Mouse (Mus musculus) urinary bladder, postnatal 14 days (tissue): ENCODE results near the gene Klhdc3.

ENCODE experiments used
- DNase-seq: peaks from one replicate; pipeline ENCODE4 v3.0.0; 2021; ENCODE audit warnings: low spot score

Klhdc3 gene

DNA sequence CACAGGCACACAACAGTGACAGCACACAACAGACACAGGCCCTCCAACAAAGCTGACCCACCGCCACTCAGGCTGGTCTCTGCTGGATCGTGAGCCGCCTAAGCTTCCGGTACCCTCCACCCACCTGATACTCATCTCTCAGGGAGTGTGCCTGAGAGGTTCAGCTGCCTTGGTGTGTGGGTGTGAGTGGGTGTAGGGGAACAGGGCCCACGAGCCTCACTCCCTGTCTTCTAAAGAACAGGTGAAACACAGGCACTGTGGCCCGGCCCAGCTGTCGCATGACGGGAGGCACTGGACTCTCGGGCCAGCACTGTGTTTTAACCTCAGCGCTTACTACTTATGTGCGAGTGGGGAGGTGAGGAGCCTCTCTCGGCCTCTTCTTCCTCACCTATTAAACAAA, 21.4 kb upstream of the Klhdc3 start:
- DNase-seq = no peak

DNA sequence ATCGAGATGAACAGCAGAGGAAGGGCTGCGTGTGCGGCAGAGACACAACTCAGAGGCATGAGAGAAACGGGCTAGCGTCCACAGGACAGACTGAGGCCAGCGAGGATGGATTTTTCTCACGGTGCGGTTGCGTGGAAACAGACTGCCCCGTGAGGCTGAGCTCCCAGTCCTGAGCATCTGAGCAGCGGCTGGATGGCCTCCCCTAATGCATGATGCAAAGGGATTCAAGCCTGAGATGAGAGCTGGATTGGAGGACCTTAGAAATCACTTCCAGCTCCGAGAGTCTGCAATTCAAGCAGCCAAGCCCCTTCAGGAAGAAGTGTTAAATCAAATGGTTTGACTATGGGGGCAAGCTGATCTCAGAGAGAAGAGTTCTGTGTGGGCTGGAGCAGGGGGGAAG, 20.8 kb upstream of the Klhdc3 start:
- no peak for DNase-seq

DNA sequence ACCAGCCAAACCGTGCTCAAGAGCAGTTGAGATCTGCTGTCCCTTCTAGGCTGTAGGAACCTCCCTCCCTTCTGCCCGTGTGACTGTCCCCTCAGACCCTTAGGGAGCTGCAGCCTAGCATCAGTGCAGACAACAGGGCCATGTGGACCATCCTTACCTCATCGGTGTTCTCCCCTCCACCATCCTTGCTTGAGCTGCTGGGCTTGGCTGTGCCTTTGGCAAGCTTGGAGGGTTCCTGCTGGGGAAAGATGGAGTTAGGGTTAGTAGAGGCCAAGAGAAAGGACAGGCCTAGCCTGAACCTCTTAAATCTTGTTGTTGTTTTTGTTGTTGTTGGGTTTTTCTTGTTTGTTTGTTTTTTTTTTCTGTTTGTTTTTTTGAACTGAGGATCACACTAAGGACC, 19.2 kb upstream of the Klhdc3 start:
- DNase-seq = no peak

DNA sequence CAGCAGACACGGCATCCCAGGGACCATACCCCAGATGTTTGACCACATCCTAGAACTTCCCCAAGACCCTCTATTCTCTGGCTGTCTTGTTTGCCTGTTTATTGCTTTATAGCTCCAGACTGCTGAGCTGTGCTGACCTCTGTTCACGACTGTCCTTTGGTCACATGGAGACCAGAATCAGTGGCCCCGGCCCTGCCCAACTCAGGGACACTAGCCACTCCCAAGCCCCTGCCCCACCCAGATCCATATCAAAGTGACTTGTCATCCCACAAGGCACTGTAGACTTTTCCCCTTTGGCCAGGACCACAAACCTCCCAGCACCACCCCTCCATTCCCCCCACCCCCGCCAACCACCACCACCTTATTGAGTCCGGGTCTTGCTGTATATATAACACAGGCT, 18.5 kb upstream of the Klhdc3 start:
- no peak for DNase-seq

DNA sequence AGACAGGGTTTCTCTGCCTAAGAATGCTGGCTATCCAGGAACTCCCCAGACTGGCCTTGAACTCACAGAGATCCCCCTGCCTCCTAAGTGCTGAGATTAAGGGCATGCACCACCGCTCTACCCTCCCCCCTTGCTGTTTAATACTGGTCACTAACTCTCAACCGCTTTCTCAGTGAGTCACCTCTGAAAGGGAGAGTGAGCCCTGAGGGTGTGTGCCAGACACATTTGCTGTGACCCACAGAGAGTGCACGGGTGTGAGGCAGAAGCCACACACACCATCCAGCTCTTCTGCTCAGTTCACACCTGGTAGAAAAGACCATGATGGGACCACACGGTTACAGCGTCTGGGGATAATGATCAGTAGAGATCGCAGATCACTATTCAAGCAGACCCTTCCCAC, 17.8 kb upstream of the Klhdc3 start:
- DNase-seq = no peak

DNA sequence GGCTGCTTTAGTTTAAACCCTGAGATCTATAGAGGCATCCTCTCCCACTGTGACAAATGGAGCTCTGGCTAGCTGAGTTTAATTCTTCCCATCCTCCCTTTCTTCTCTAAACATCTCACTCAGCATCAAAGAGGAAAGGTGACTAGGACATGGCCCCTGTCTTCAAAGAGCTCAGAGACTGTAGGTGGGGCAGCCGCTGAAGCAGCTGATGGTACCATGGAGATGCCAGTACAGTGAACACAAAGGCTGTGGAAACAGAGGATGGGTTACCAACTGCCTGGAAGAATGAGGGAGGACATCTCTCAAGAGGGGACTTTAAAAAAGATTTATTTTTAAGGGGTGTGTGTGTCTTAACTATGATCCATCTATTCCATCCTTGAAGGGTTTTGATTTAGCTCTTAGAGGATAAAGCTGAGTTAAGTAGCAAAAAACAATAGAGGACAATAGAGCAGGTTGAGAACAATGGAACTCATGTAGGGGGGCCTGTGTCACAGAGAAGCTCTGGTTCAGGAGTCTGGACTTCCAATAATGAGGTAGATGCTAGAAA, 13.9 kb upstream of the Klhdc3 start:
- no peak for DNase-seq

DNA sequence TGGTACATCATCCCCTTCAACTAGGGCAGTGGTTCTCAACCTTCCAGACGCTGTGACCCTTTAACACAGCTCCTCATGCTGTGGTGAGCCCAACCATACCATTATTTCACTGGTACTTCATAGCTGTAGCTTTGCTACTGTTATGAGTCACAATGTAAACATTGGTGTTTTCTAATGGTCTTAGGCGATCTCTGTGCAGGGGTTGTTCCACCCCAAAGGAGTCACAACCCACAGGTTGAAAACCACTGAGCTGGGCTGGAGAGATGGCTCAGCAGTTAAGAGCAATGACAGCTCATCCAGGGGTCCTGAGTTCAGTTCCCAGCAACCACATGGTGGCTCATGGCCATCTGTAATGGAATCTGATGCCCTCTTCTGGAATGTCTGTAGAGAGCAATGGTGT, 10.7 kb upstream of the Klhdc3 start:
- no peak for DNase-seq

DNA sequence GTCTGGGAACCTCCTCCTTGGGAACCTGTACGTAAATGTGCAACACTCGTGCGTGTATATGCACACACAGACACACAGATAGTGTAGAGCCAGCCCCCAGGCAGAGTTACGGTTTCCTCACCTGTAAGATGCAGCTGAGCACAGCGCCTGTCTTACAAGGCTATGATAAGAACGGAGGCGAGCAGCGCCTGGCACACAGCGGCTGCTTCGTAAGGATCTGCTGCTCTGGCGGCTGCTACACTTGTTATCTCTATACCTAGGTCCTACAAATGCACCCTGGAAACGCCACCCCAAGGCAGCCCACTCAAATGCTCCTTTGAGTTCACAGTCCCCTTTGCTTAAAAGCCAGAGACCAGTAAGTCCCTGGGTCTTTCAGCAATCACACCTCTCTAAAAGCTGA, 10.0 kb upstream of the Klhdc3 start:
- DNase-seq = no peak

DNA sequence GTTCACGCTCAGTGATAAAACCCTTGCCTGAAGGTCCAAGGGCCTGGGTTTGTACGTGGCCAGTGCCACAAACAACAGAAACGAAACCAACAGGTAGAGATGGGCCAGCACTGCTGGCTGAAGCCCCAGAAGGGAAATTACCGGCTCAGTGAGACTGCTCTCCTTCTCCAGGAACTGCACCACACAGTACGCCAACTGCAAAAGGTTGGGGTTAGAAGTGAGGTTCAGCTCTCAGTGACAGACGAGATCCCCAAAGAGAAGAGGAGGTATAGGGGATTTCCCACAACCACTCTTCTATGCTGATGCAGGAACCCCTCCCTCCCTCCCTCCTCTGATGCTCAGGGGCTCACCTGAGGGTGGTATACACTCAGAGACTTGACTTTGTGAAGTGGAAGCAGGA, 5.2 kb upstream of the Klhdc3 start:
- no peak for DNase-seq

DNA sequence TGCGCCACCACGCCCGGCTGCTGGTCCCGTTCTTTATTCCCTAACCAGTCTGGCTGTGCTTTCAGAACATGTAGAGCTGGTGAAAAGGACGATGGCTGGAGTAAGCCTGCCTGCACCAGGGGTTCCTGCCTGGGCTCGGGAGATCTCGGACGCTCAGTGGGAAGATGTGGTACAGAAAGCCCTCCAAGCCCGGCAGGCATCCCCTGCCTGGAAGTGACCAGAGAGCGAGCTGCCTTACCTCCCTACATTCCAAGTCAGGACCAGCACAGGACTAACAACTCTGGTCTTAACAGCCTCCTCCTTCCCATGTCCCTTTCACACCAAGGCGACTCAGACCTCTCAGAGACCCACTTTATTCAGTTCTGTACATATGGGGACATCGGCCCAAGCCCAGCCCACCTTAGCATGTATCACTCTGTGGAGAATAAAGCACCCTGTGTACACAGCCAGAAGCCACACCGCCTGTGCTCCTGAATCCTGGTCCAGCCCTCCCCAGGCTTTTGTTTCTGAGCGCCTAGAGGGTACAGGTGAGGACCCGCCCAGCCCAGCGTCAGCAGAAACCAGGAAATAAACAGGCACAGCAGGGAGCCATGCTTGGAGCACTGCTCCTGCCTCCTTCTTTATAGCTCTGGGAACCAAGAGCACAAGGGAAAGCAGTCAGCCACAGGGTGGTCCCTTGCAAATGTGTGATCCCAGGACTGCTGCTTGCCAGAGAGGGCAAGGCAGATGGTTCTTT, 2.1 kb upstream of the Klhdc3 start:
- DNase-seq = no peak

DNA sequence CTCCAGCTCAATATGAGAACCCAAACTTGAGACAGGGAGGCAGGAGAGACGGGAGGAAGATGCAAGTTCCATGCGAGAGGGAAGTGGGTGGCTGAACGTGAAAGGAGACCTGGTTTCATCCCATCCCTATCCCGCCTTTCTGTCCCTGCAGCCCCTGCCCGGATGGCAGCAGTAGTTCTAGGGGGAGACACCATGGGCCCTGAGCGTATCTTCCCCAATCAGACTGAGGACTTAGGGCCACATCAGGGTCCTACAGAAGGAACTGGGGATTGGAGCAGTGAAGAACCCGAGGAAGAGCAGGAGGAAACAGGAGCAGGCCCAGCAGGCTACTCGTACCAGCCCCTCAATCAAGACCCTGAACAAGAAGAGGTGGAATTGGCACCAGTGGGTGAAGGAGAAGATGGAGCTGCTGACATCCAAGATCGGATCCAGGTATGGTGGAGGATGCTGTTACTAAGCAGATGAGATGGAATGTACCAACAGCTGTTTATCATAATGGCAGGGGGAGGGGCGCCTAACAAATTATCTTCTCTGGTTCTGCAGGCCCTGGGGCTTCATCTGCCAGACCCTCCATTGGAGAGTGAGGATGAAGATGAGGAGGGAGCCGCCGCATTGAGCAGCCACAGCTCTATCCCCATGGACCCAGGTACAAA, 878 bp upstream of the Klhdc3 start:
- DNase-seq = no peak

DNA sequence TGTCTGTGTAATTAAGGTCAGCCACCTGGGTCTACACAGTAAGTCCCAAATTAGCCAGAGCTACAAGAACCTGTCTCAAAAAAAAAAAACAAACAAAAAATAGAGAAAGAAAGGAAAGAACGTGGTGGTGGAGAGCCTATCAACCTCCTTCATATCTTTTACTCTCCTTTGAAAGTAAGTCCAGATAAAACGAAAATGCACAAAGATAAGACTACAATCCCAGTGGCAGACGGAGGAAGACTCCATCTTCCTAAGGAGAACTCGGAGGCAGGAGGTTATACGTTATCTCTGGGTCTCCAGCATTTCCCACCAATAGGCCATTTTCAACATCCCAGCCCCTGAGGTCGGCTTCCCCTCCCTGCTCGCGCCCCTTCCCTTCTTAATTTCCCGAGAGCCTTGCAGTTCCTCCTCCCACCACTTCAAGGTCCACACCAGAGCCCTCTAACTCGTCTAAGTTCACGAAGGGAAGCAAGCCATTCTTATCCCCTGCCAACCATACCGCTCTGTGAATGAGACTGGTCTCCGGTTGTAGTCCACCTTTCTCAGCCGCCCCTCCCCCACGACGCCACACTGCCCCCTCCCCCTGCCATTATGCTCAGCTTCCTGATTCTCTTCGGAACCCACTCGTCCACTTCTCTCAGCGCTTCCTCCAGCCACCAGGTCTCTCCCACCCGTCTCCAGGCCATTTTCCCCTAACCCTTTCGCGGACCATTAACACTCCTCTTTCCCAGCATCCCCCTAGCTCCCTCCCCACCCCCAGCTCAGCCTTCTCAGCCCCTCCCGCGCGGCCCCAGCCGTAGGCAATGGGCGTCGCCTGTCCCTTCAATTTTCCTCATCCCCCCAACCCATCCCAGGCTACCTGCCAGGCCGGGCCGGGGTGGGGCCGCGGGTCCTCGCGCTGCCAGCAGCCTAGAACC, 613 bp downstream of the Klhdc3 start:
- peak; percentile 50 for DNase-seq

DNA sequence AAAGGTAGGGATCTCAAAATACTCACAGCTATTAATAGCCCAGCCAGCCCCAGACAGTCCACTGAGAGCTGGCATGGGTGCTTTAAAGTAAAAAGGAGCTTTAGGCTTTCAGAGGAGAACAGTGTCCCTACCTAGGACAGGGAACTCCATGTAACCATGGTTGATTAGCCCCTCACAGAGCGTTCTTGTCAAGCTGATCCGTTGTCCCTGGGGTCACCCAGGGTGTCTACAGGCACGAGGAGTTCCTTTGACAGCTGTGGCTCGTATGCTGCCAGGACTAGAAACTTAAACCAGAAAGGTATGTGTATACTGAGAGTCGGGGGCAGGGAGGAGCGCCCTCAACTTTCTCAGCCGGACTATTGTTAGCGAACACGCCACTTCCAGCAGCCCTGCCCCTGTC, 1.8 kb downstream of the Klhdc3 start:
- no peak for DNase-seq

DNA sequence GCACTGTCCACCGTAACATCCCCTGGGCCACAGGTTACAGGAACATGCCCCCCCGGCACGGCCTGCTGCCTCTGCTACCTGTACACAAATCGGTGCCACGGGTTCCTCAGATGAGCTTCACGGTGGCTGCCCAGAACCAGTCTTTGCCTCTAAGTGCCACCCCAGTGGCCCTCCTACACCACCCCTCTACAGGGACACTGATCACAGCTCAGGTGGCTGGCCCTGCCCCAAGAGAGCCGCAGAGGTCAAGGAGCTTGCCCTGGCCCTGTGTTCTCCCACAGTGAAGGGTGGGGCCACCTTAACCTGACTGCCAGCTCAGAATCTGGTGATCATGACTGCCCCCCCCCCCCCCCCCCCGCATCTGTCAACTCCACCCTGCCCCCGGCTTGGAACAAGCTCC, 2.3 kb downstream of the Klhdc3 start, which contains the start of gene Mea1:
Mea1 (plus strand) TSS at position 378 of the 400 bp plus-strand sequence.
- DNase-seq = no peak

DNA sequence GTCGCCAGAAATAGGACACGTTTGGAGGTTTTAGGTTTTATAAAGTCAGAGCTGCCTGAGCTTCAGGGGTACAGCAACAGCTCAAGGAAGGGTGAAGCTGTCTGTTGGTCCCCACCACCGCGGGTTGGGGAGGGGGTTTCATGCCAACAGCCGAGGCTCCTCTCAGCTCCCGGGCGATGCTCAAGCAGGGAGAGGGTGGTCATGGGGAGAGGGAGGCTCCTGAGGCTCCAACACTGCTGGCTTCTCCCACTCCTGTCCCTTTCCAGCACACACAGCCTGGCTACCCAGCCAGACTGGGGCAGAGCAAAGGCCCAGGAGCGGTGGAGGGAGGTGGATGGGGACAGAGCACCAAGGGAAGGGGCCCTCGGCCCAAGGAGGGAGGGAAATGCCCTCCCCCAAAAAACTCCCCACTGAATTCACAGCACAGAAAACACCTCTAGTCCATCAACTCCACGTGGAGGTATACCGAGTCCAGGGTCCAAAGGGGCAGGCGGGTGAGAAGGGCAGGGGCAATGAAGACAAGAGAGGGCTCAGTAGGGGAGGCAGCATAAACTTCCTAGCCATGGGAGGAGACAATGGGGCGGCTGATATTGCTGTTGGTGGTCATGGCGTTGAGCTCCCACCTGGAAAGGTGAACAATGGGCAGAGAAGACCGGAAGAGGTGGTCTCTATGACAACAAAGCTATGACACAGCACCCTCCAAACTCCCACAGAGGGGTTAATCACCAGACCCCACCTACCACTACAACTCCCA, 6.0 kb downstream of the Klhdc3 start:
- DNase-seq = no peak

DNA sequence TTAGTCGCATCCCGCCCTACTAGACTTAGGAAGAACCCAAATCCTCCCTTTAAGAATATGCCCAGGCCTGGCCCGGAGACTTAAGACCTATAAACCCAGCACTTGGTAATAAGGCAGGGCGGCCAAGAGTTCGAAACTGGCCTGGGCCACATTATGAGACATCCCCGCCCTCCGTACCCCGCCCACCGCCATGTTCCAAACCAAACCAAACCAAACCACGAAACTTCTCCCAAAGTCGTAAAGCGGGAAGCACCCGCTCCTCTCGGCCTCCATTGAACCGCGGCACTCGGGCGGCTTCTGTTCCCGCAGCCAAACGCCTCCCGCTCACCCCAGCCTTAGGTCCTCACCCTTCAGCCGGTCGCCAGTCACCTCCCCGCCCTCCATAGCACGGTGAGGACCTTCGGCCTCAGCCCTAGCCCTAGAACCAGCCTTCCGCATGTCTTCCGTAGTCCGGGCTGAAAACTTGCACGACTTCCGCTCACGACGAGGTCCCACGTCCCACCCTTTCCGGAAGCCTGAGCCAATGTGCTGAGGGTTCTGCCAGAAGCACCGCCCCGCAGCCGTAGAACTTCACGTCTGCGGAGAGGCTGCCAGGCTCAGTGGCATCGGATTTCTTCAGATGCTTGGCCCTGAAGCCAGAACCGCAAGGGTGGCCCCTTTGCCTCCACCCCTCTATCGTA, 6.7 kb downstream of the Klhdc3 start, which contains the start of gene Rrp36:
Rrp36 (minus strand) TSS at position 503 of the 680 bp plus-strand sequence.
- peak; percentile 92 for DNase-seq

DNA sequence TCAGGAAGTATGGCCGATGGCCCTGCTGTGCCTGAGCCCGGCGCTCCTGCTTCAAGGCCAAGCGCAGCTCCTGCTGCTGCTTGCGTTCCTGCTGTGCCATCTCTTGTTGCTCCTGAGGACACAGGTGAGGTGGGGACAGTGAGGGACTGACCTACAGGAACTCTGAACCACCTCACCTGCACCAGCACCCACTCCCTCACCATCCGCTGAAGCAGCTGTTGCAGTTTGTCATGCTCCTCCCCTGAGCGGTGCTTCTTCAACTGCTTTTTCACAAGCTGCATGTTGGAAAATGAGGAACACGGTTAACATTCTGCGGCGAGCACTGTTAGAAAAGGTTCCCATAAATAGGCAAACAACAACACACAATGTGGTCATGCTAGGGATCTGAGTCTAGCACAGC, 10.8 kb downstream of the Klhdc3 start:
- no peak for DNase-seq

DNA sequence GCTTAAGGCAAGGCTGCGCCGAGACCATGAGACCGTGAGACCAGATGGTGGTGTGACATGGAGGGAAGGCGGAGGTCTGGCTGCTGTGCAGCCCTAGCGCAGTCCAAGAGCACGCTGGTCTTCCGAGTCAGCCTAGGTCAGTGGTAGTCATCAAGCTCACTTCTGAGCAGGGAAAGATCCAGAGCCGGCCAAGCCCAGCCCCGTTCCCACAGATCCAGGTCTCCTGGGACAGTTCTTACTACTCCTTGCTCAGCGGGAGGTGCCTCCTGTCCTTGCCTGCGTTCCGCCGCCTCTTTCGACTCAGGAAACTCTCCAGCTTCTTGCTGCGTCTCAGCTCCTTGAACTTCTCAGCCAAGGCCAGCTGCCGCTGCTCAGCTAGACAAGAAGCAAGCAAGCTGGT, 13.0 kb downstream of the Klhdc3 start:
- DNase-seq = no peak

DNA sequence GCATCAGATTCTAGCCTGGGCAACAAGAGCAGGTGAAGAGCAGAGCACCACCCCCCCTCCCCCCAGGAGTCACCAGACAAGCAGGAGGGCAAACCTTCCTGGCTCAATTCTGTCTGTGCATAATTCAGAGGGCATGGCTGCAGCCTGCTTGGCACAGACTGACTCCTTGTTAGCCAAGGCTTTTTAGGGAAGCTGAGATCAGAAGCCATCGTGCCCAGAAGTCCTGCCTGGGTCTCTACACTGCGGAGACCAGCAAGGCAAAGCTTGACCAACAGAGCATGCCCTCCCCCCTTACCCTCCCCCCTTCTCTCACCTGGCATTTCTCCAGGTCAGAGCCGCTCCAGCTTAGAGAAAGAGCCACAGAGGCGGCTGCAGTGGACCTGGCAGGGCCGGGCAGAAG, 18.0 kb downstream of the Klhdc3 start:
- no peak for DNase-seq

DNA sequence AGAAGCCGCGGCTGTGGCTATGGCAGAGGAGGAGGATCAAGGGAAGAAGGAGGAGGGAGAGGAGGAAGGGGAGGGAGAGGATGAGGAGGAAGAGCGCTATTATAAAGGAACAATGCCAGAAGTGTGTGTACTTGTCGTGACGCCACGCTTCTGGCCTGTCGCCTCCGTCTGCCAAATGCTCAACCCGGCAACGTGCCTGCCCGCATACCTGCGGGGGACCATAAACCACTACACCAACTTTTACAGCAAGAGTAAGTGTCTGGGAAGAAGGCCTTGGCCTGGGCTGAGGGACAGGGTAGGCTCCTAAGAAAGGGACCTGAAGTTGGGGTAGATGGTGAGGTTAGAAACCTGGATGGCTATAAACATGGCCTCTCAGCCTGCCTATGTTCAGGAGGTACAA, 18.7 kb downstream of the Klhdc3 start:
- DNase-seq = no peak

DNA sequence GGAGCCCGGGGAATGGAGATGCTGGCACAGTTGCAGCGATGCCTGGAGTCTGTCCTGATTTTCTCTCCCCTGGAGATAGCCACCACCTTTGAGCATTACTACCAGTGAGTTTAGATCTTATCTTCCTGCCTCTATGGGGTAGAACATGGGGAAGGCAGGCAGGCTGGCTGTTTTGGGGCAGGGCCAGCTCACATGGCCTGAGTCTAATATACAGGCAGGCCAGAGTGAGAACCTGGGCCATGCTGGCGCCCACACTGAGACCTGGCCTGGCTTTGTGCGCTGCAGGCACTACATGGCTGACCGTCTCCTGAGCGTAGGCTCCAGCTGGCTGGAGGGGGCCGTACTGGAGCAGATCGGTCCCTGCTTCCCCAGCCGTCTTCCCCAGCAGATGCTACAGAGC, 19.4 kb downstream of the Klhdc3 start:
- DNase-seq = no peak
